Mouse (Mus musculus) kidney, adult 2 months (tissue): ENCODE measurements at regions not wholly inside any gene's neighbourhood (a gene's known extent, or its start where the extent isn't known, plus 50 kb on each side); places are given as distances from the start of the nearest gene placed in this dataset.

Experiments
- CTCF ChIP-seq: fragments of 200-500 bp; conservative IDR thresholded peaks from 2 replicates; pipeline ENCODE4 v1.5.1; 2011; ENCODE audit warnings: low read depth, mild to moderate bottlenecking, control low read depth, low read length, moderate library complexity, mixed read lengths; ENCODE audit not compliant: insufficient read depth, insufficient read length
- POLR2A ChIP-seq: fragments of 200-500 bp; IDR thresholded peaks from one replicate; pipeline ENCODE4 v1.6.1; 2011; ENCODE audit warnings: low read depth, low read length, control low read depth

GRCm38 (mm10) chr14:102402061-102402689 lies 580.3 kb downstream of the Kctd12 start:
- TF ChIP-seq POLR2A (no peak), CTCF (no peak)
